10 mouse cellular contexts compared by ENCODE assay signal in the genomic region with DNA sequence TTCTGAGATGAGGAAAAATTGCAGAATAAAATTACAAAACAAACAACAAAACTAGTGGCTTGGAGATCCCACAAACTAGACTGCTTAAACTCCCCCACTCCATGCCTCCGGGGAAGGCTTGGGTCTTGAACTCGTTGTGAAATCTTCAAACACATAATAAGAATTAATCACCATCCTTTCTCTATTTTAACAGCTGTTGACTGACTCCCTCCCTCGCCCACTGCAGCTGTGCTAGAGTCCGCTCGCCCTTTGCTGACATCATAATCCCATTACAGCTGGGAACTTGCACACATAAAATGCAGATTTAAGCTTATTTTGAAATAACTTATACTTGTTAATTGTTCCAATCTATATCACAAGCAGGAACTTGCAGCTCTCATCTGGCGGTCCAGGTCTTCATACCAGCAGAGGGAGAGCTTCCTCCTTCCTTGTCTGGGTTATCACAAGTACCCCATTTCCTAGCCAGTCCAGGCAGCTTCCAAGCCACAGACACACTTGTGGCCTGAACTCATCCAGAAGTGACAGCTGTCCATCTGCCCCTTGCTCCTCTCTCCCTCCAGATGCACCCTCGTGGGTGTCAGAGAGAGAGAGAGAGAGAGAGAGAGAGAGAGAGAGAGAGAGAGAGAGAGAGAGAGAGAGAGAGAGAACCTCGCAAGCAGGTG.
DNase-seq lines count a peak whose midpoint lies in the region; ATAC-seq and TF ChIP-seq lines count a peak whose summit lies in the region.
"Had no signal": no experiment of that assay in that cellular context is flagged by ENCODE, and none has a peak within 500 bp of the region (broad histone marks: within the 10 kb centered on the region; RNA-seq: fewer than 3 reads in every experiment).

No protein-coding gene starts in this region.

- no peak overlapping the region for H3K27ac ChIP-seq in intestine, postnatal 0 days (ENCODE audit: low read depth, low read length)
- H3K27ac ChIP-seq in intestine, embryonic 15.5 days = no peak overlapping the region
- H3K27ac ChIP-seq in midbrain, embryonic 12.5 days (replicated peaks) = 0 out of 2 replicates have a peak overlapping the region, but pooled peaks have one; percentile 30
- H3K27ac ChIP-seq in midbrain, embryonic 11.5 days (ENCODE audit: low read depth, low read length) = no peak overlapping the region
- H3K27ac ChIP-seq in hindbrain, embryonic 14.5 days = peak overlapping the region; percentile 86

- ATAC-seq in intestine, postnatal 0 days = no peak
- ATAC-seq in intestine, embryonic 15.5 days = no peak
- ATAC-seq in midbrain, embryonic 12.5 days (ENCODE audit: low FRiP score, low read depth) = no peak
- no peak for ATAC-seq in midbrain, embryonic 11.5 days (ENCODE audit: low FRiP score)
- no peak for ATAC-seq in hindbrain, embryonic 14.5 days (ENCODE audit: low FRiP score)

- WGBS in intestine, postnatal 0 days = 63% methylated on average over 7 of the region's 8 CpGs
- 50% methylated on average over 7 of the region's 8 CpGs for WGBS in intestine, embryonic 15.5 days
- 31% methylated on average over 8 of the region's 8 CpGs for WGBS in midbrain, embryonic 12.5 days
- WGBS in midbrain, embryonic 11.5 days = 40% methylated on average over 8 of the region's 8 CpGs
- 49% methylated on average over 7 of the region's 8 CpGs for WGBS in hindbrain, embryonic 14.5 days

- no peaks in the 10 kb centered on the region for H3K27me3 ChIP-seq in intestine, postnatal 0 days (replicated peaks; ENCODE audit: control insufficient read depth, insufficient read depth, low read length)
- no peaks in the 10 kb centered on the region for H3K27me3 ChIP-seq in intestine, embryonic 15.5 days (replicated peaks)
- no peaks in the 10 kb centered on the region; the same call in 1 of the 2 replicates for H3K27me3 ChIP-seq in midbrain, embryonic 12.5 days
- no peaks in the 10 kb centered on the region for H3K27me3 ChIP-seq in midbrain, embryonic 11.5 days (ENCODE audit: control insufficient read depth, insufficient read depth, low read length)
- no peaks in the 10 kb centered on the region for H3K27me3 ChIP-seq in hindbrain, embryonic 14.5 days (ENCODE audit: control insufficient read depth, insufficient read depth, low read length)

- 0 out of 2 replicates have a peak, but pooled peaks cover 3% of the 10 kb centered on the region for H3K4me1 ChIP-seq in intestine, postnatal 0 days (replicated peaks; ENCODE audit: control insufficient read depth, insufficient read depth, low read length)
- H3K4me1 ChIP-seq in intestine, embryonic 15.5 days (replicated peaks) = peaks cover 17% of the 10 kb centered on the region
- H3K4me1 ChIP-seq in midbrain, embryonic 12.5 days = peaks cover 39% of the 10 kb centered on the region
- H3K4me1 ChIP-seq in midbrain, embryonic 11.5 days (ENCODE audit: control insufficient read depth, insufficient read depth, low read length) = peaks cover 30% of the 10 kb centered on the region
- H3K4me1 ChIP-seq in hindbrain, embryonic 14.5 days (replicated peaks; ENCODE audit: control insufficient read depth, insufficient read depth, low read length) = peaks cover 33% of the 10 kb centered on the region

- H3K4me3 ChIP-seq in intestine, postnatal 0 days (ENCODE audit: low read depth, low read length) = no peak overlapping the region
- H3K4me3 ChIP-seq in intestine, embryonic 15.5 days (replicated peaks) = no peak overlapping the region
- no peak overlapping the region for H3K4me3 ChIP-seq in midbrain, embryonic 12.5 days
- H3K4me3 ChIP-seq in midbrain, embryonic 11.5 days (ENCODE audit: low read depth, low read length) = no peak overlapping the region
- H3K4me3 ChIP-seq in hindbrain, embryonic 14.5 days (replicated peaks; ENCODE audit: low read length) = no peak overlapping the region

- no peak for DNase-seq in midbrain, embryonic 11.5 days (ENCODE audit: low spot score, missing footprints)
- no peak for DNase-seq in hindbrain, embryonic 14.5 days (ENCODE audit: low spot score)
- no peak for DNase-seq in urinary bladder, postnatal 4 days (ENCODE audit: low spot score in 2 of 2)
- no peak for DNase-seq in adrenal gland, postnatal 4 days (ENCODE audit: low spot score in 2 of 2)
- DNase-seq: cerebellum, postnatal 10 days; lung, adult 2 months; right cerebral cortex, postnatal 14 days had no signal

- H3K9ac ChIP-seq in intestine, postnatal 0 days (ENCODE audit: low read depth, low read length) = no peak overlapping the region
- H3K9ac ChIP-seq in intestine, embryonic 15.5 days = no peak overlapping the region
- H3K9ac ChIP-seq in midbrain, embryonic 12.5 days (replicated peaks) = no peak overlapping the region
- no peak overlapping the region for H3K9ac ChIP-seq in midbrain, embryonic 11.5 days (ENCODE audit: low read length)
- no peak overlapping the region for H3K9ac ChIP-seq in hindbrain, embryonic 14.5 days

- H3K36me3 ChIP-seq in intestine, postnatal 0 days (ENCODE audit: control insufficient read depth, insufficient read depth) = no peaks in the 10 kb centered on the region
- no peaks in the 10 kb centered on the region for H3K36me3 ChIP-seq in intestine, embryonic 15.5 days
- no peaks in the 10 kb centered on the region for H3K36me3 ChIP-seq in midbrain, embryonic 12.5 days
- H3K36me3 ChIP-seq in midbrain, embryonic 11.5 days (ENCODE audit: control insufficient read depth, insufficient read depth, low read length) = no peaks in the 10 kb centered on the region
- no peaks in the 10 kb centered on the region for H3K36me3 ChIP-seq in hindbrain, embryonic 14.5 days (replicated peaks; ENCODE audit: control insufficient read depth, insufficient read depth)

- no peaks in the 10 kb centered on the region for H3K9me3 ChIP-seq in intestine, postnatal 0 days (ENCODE audit: control insufficient read depth)
- no peaks in the 10 kb centered on the region for H3K9me3 ChIP-seq in intestine, embryonic 15.5 days
- no peaks in the 10 kb centered on the region for H3K9me3 ChIP-seq in midbrain, embryonic 12.5 days
- no peaks in the 10 kb centered on the region for H3K9me3 ChIP-seq in midbrain, embryonic 11.5 days (ENCODE audit: control insufficient read depth, low read length)
- H3K9me3 ChIP-seq in hindbrain, embryonic 14.5 days (ENCODE audit: control insufficient read depth, low read length) = no peaks in the 10 kb centered on the region

- H3K4me2 ChIP-seq in intestine, postnatal 0 days (replicated peaks; ENCODE audit: low read depth) = no peak overlapping the region
- H3K4me2 ChIP-seq in intestine, embryonic 15.5 days (replicated peaks) = no peak overlapping the region
- no peak overlapping the region for H3K4me2 ChIP-seq in midbrain, embryonic 12.5 days (replicated peaks)
- H3K4me2 ChIP-seq in midbrain, embryonic 11.5 days = no peak overlapping the region
- no peak overlapping the region for H3K4me2 ChIP-seq in hindbrain, embryonic 14.5 days (replicated peaks)

- TF ChIP-seq CTCF in intestine, postnatal 0 days (IDR thresholded peaks at IDR 0.05; ENCODE audit: low read depth) = 0 out of 2 replicates have a peak, but pooled peaks have one; percentile 13

Comparison
In these comparisons a context has a peak if more than half of its experiments do, and no peak if none do; other contexts are left out.
1. H3K27ac ChIP-seq: peak in midbrain, embryonic 12.5 days (single experiment) and hindbrain, embryonic 14.5 days (single experiment); none in intestine, postnatal 0 days (single experiment), intestine, embryonic 15.5 days (single experiment) and midbrain, embryonic 11.5 days (single experiment).